Mouse (Mus musculus): Measurements from ENCODE around the gene Ggta1. TPM values are rescaled to one million over a fixed set of nuclear protein-coding genes. Genes with fewer than 3 reads are reported as not detected.

Ggta1 gene
- total and polyA plus RNA-seq, 3 experiments, result 40.5 to 55.8 (median 46.9) TPM

- peak overlapping the region; percentile 46; the same call in 1 of the 2 replicates for H3K27ac ChIP-seq (ENCODE audit: insufficient read depth, low read depth)
- H3K4me1 ChIP-seq (ENCODE audit: control insufficient read depth in 1 of 2, insufficient read depth in 2 of 2), result peaks cover 26 to 81% of the 10 kb centered on the region in 2 experiments
- no peaks in the 10 kb centered on the region for H3K79me2 ChIP-seq (replicated peaks; ENCODE audit: control insufficient read depth, extremely low read depth, insufficient read depth, poor library complexity, severe bottlenecking)
- peaks cover 7% of the 10 kb centered on the region for H3K9me3 ChIP-seq (replicated peaks; ENCODE audit: low read length)
- in situ Hi-C loops (cut with MboI; ENCODE audit: low pct_ligation_motif_present, low pct_unique_long_range_greater_than_20kb, low sequenced_read_pairs) (loop anchor here (10.0 kb wide), 1 partner anchor 209 kb away; no protein-coding TSS in a partner anchor), dilution Hi-C loops (cut with MboI; ENCODE audit: extremely low pct_ligation_motif_present, extremely low pct_unique_long_range_greater_than_20kb, low sequenced_read_pairs) (no loop called here)
- H3K9ac ChIP-seq (ENCODE audit: insufficient read depth, low read depth), result no peak overlapping the region
- no peaks in the 10 kb centered on the region for H3K27me3 ChIP-seq (replicated peaks)
- H3K4me3 ChIP-seq (replicated peaks in 1 of 3; ENCODE audit: low read depth in 2 of 3, low read length in 2 of 3, poor library complexity in 1 of 3), result no peak overlapping the region
- no peak overlapping the region for H3K4me2 ChIP-seq (ENCODE audit: insufficient read depth, low read depth, poor library complexity, severe bottlenecking)
- H3K36me3 ChIP-seq (replicated peaks in 1 of 2; ENCODE audit: control insufficient read depth in 1 of 2, insufficient read depth in 1 of 2, low read length in 1 of 2), result no peaks in the 10 kb centered on the region
- TF ChIP-seq BHLHE40 (IDR thresholded peaks at IDR 0.05; ENCODE audit: low read depth, low read length), result peak; percentile 59
- peak; percentile 39; the same call in 1 of the 2 replicates for TF ChIP-seq TBP (conservative IDR thresholded peaks at IDR 0.05; ENCODE audit: low read depth, low read length)
- TF ChIP-seq POLR2A (IDR thresholded peaks at IDR 0.05; ENCODE audit: low read depth, low read length), result no peak
- TF ChIP-seq ETS1 (conservative IDR thresholded peaks at IDR 0.05; ENCODE audit: low read depth, low read length), result peak; percentile 67
- TF ChIP-seq USF2 (conservative IDR thresholded peaks at IDR 0.05; ENCODE audit: low read depth, low read length), result no peak
- TF ChIP-seq TCF12 (IDR thresholded peaks at IDR 0.05; ENCODE audit: low read depth, low read length), result peak; percentile 59; the same call in 1 of the 2 replicates
- peak; percentile 80 for DNase-seq (ENCODE audit: extremely low read depth)
These were observed 40.8 kb upstream of the Ggta1 start for GRCm38 (mm10) chr2:35503723-35504416.

- TF ChIP-seq MXI1 (IDR thresholded peaks at IDR 0.05; ENCODE audit: low read depth, low read length) (no peak), GABPA (IDR thresholded peaks at IDR 0.05; ENCODE audit: insufficient replicate concordance, low read depth, low read length) (no peak)
- Histone ChIP-seq H3K27me3 (replicated peaks) (no peaks in the 10 kb centered on the region), H3K9ac (ENCODE audit: insufficient read depth, low read depth) (no peak overlapping the region), H3K4me2 (ENCODE audit: insufficient read depth, low read depth, poor library complexity, severe bottlenecking) (no peak overlapping the region), H3K4me1 (ENCODE audit: control insufficient read depth in 1 of 2, insufficient read depth in 2 of 2) (peaks cover 33 to 81% of the 10 kb centered on the region in 2 experiments), H3K4me3 (replicated peaks in 1 of 3; ENCODE audit: low read depth in 2 of 3, low read length in 2 of 3, poor library complexity in 1 of 3) (no peak overlapping the region), H3K79me2 (replicated peaks; ENCODE audit: control insufficient read depth, extremely low read depth, insufficient read depth, poor library complexity, severe bottlenecking) (no peaks in the 10 kb centered on the region), H3K9me3 (replicated peaks; ENCODE audit: low read length) (peaks cover 7% of the 10 kb centered on the region), H3K27ac (ENCODE audit: insufficient read depth, low read depth) (no peak overlapping the region), H3K36me3 (replicated peaks in 1 of 2; ENCODE audit: control insufficient read depth in 1 of 2, insufficient read depth in 1 of 2, low read length in 1 of 2) (no peaks in the 10 kb centered on the region)
- DNase-seq (ENCODE audit: extremely low read depth), result no peak
- in situ Hi-C loops (cut with MboI; ENCODE audit: low pct_ligation_motif_present, low pct_unique_long_range_greater_than_20kb, low sequenced_read_pairs) (loop anchor here (10.0 kb wide), 1 partner anchor 208 kb away; no protein-coding TSS in a partner anchor), dilution Hi-C loops (cut with MboI; ENCODE audit: extremely low pct_ligation_motif_present, extremely low pct_unique_long_range_greater_than_20kb, low sequenced_read_pairs) (no loop called here)
These were observed 40.1 kb upstream of the Ggta1 start for GRCm38 (mm10) chr2:35503021-35503722.

- no peak overlapping the region for H3K27ac ChIP-seq (ENCODE audit: insufficient read depth, low read depth)
- in situ Hi-C loops (cut with MboI; ENCODE audit: low pct_ligation_motif_present, low pct_unique_long_range_greater_than_20kb, low sequenced_read_pairs), result loop anchor here (10.0 kb wide), 1 partner anchor 208 kb away; no protein-coding TSS in a partner anchor
- TF ChIP-seq MYC (IDR thresholded peaks at IDR 0.05; ENCODE audit: low read depth, low read length) (no peak), MEF2A (IDR thresholded peaks at IDR 0.05; ENCODE audit: borderline replicate concordance, low read depth, low read length) (no peak), CHD1 (IDR thresholded peaks at IDR 0.05; ENCODE audit: low read depth, low read length) (no peak), ETS1 (conservative IDR thresholded peaks at IDR 0.05; ENCODE audit: low read depth, low read length) (no peak), USF2 (conservative IDR thresholded peaks at IDR 0.05; ENCODE audit: low read depth, low read length) (no peak), GABPA (IDR thresholded peaks at IDR 0.05; ENCODE audit: insufficient replicate concordance, low read depth, low read length) (no peak), KAT2A (IDR thresholded peaks at IDR 0.05; ENCODE audit: insufficient replicate concordance, low read length) (no peak), PAX5 (IDR thresholded peaks at IDR 0.05; ENCODE audit: low read length) (no peak), CHD2 (IDR thresholded peaks at IDR 0.05; ENCODE audit: low read length) (no peak), BHLHE40 (IDR thresholded peaks at IDR 0.05; ENCODE audit: low read depth, low read length) (no peak), POLR2AphosphoS2 (IDR thresholded peaks at IDR 0.05; ENCODE audit: low read depth, low read length) (no peak), MAZ (IDR thresholded peaks at IDR 0.05; ENCODE audit: low read depth, low read length) (no peak), NELFE (IDR thresholded peaks at IDR 0.05; ENCODE audit: low read depth, low read length) (no peak), SMC3 (IDR thresholded peaks at IDR 0.05; ENCODE audit: low read depth, low read length) (no peak), ELF1 (IDR thresholded peaks at IDR 0.05; ENCODE audit: low read depth, low read length) (no peak), RCOR1 (conservative IDR thresholded peaks at IDR 0.05; ENCODE audit: low read depth, low read length) (no peak), TCF12 (IDR thresholded peaks at IDR 0.05; ENCODE audit: low read depth, low read length) (no peak), ZMIZ1 (IDR thresholded peaks at IDR 0.05; ENCODE audit: low read depth, low read length) (no peak), UBTF (IDR thresholded peaks at IDR 0.05; ENCODE audit: low read depth, low read length) (no peak)
These were observed 39.5 kb upstream of the Ggta1 start for GRCm38 (mm10) chr2:35502561-35502960.

More at GRCm38 (mm10) chr2:35502561-35502960, 39.5 kb upstream of the Ggta1 start:
- H3K9ac ChIP-seq (ENCODE audit: insufficient read depth, low read depth), result no peak overlapping the region
- peaks cover 9% of the 10 kb centered on the region for H3K9me3 ChIP-seq (replicated peaks; ENCODE audit: low read length)
- no peak overlapping the region for H3K4me3 ChIP-seq (replicated peaks in 1 of 3; ENCODE audit: low read depth in 2 of 3, low read length in 2 of 3, poor library complexity in 1 of 3)
- dilution Hi-C loops (cut with MboI; ENCODE audit: extremely low pct_ligation_motif_present, extremely low pct_unique_long_range_greater_than_20kb, low sequenced_read_pairs), result no loop called here
- no peaks in the 10 kb centered on the region for H3K79me2 ChIP-seq (replicated peaks; ENCODE audit: control insufficient read depth, extremely low read depth, insufficient read depth, poor library complexity, severe bottlenecking)
- H3K36me3 ChIP-seq (replicated peaks in 1 of 2; ENCODE audit: control insufficient read depth in 1 of 2, insufficient read depth in 1 of 2, low read length in 1 of 2), result no peaks in the 10 kb centered on the region
- peaks cover 33 to 83% of the 10 kb centered on the region in 2 experiments for H3K4me1 ChIP-seq (ENCODE audit: control insufficient read depth in 1 of 2, insufficient read depth in 2 of 2)
- DNase-seq (ENCODE audit: extremely low read depth), result no peak
- no peak overlapping the region for H3K4me2 ChIP-seq (ENCODE audit: insufficient read depth, low read depth, poor library complexity, severe bottlenecking)
- no peaks in the 10 kb centered on the region for H3K27me3 ChIP-seq (replicated peaks)

All from CH12.LX (cell line).